Mouse (Mus musculus) liver, adult 2 months (tissue): ENCODE measurements around the gene Btk. TPM values are rescaled to one million over a fixed set of nuclear protein-coding genes. Genes with fewer than 3 reads are reported as not detected.

Experiments used
- DNase-seq: peaks from one replicate; pipeline ENCODE4 v3.0.0-alpha.2; 2011; ENCODE audit warnings: low read depth, low spot score; ENCODE audit errors: extremely low read depth
- H3K27ac ChIP-seq: fragments of 200-500 bp; replicated peaks from 2 replicates; pipeline ENCODE4 v1.5.1; 2012; ENCODE audit warnings: low read depth, mild to moderate bottlenecking, control low read depth, inconsistent platforms, low read length; ENCODE audit not compliant: insufficient read depth
- H3K27me3 ChIP-seq: fragments of 200-500 bp; 2 replicates; pipeline ENCODE4 v1.6.1; 2012; ENCODE audit warnings: mild to moderate bottlenecking, moderate library complexity, low read length, inconsistent platforms; ENCODE audit not compliant: control insufficient read depth, insufficient read depth
- H3K36me3 ChIP-seq: fragments of 200-500 bp; 2 replicates; pipeline ENCODE4 v1.6.1; 2012; ENCODE audit warnings: low read length, inconsistent platforms; ENCODE audit not compliant: control insufficient read depth, insufficient read depth
- H3K4me1 ChIP-seq: fragments of 200-500 bp; 2 replicates; pipeline ENCODE4 v1.6.1; 2011; ENCODE audit warnings: low read length; ENCODE audit not compliant: control insufficient read depth, insufficient read depth
- H3K4me3 ChIP-seq: fragments of 200-500 bp; 2 replicates; pipeline ENCODE4 v1.5.1; 2011; ENCODE audit warnings: low read depth, mild to moderate bottlenecking, control low read depth, low read length, moderate library complexity; ENCODE audit not compliant: insufficient read depth
- H3K79me2 ChIP-seq: fragments of 200-500 bp; 2 replicates; pipeline ENCODE4 v1.6.1; 2012; ENCODE audit warnings: inconsistent platforms, mild to moderate bottlenecking, low read length, moderate library complexity; ENCODE audit not compliant: control insufficient read depth, insufficient read depth
- H3K9ac ChIP-seq: fragments of 200-500 bp; 2 replicates; pipeline ENCODE4 v1.6.1; 2012; ENCODE audit warnings: low read depth, mild to moderate bottlenecking, control low read depth, inconsistent platforms, low read length
- CTCF ChIP-seq: fragments of 200-500 bp; IDR thresholded peaks from 2 replicates; pipeline ENCODE4 v1.5.1; 2011; ENCODE audit warnings: low read depth, low read length, control low read depth
- POLR2A ChIP-seq: fragments of 200-500 bp; IDR thresholded peaks from 2 replicates; pipeline ENCODE4 v1.6.1; 2011; ENCODE audit warnings: low read length, control low read depth; ENCODE audit not compliant: insufficient read depth; ENCODE audit errors: extremely low read depth
- WGBS: fragments of 180-500 bp; shearing (Covaris S2); methylation state at CpG from one replicate; pipeline ENCODE4 v1.1.7; 2018; 5-methylcytosine and 5-hydroxymethylcytosine counted together
- polyA plus RNA-seq: library from polyadenylated mRNA; depleted of rRNA; stranded (reverse); fragments of >200 nt; gene quantifications from 2 replicates; pipeline ENCODE4 v1.2.3, GENCODE M21; 2012
- total RNA-seq: library from RNA; depleted of rRNA; stranded (reverse); fragments of >200 nt; gene quantifications from 2 replicates; pipeline ENCODE4 v1.2.3, GENCODE M21; 2014

The Btk gene
- total and polyA plus RNA-seq, 2 experiments = 0.35 to 0.83 TPM

GRCm38 (mm10) chrX:134577896-134578295 lies 5.5 kb downstream of the Btk start:
- DNase-seq = no peak

DNA sequence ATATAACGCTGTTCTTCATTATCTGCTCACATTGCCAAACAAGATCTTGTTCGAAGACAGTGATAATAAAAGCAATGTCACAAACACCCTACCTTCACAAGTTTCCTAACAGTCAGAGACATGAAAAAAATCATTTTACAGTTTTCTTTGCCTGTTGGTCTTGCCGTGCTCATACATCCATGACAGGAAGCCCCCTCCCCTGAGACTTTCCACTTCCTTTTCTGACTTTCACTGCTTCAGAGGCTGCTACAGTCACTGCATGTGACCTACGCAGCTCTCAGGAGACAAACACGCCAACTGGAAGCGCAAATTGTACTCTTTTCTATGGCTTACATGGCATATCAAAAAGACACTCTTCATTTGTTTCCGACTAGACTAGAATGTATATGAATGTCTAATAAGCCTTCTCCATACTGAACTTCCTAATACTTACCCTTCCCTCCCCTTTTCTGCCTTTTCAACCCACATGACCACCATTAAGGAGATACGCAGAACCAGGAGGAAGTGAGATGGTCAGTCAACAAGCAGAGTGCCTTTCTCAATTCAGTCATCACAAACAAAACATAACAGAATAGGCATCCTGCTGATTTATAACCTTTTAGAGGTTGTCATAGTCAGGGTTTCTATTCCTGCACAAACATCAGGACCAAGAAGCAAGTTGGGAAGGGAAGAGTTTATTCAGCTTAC lies 16.7 kb downstream of the Btk start:
- 80% methylated on average over 8 of the region's 8 CpGs for WGBS
- H3K4me3 ChIP-seq = no peak overlapping the region
- no peaks in the 10 kb centered on the region for H3K27me3 ChIP-seq
- TF ChIP-seq CTCF = no peak
- no peak for TF ChIP-seq POLR2A
- H3K9ac ChIP-seq = no peak overlapping the region
- DNase-seq = no peak
- no peaks in the 10 kb centered on the region for H3K79me2 ChIP-seq
- H3K36me3 ChIP-seq = no peaks in the 10 kb centered on the region
- no peaks in the 10 kb centered on the region for H3K4me1 ChIP-seq
- no peak overlapping the region for H3K27ac ChIP-seq

More at GRCm38 (mm10) chrX:134577896-134578295, 5.5 kb downstream of the Btk start:
- TF ChIP-seq POLR2A (no peak), CTCF (no peak)
- no peak overlapping the region for H3K4me3 ChIP-seq
- H3K27me3 ChIP-seq = no peaks in the 10 kb centered on the region
- WGBS = 84% methylated on average over 4 of the region's 4 CpGs
- no peak overlapping the region for H3K27ac ChIP-seq
- no peaks in the 10 kb centered on the region for H3K79me2 ChIP-seq
- no peak overlapping the region for H3K9ac ChIP-seq
- no peaks in the 10 kb centered on the region for H3K4me1 ChIP-seq
- no peaks in the 10 kb centered on the region for H3K36me3 ChIP-seq

GRCm38 (mm10) chrX:134564326-134564725 lies 19.0 kb downstream of the Btk start:
- DNase-seq = no peak
- Histone ChIP-seq H3K27me3 (no peaks in the 10 kb centered on the region), H3K4me3 (no peak overlapping the region), H3K27ac (no peak overlapping the region), H3K9ac (no peak overlapping the region), H3K79me2 (no peaks in the 10 kb centered on the region), H3K4me1 (no peaks in the 10 kb centered on the region), H3K36me3 (no peaks in the 10 kb centered on the region)
- WGBS = 76% methylated on average over 4 of the region's 4 CpGs
- TF ChIP-seq CTCF = no peak
- TF ChIP-seq POLR2A = no peak

GRCm38 (mm10) chrX:134554425-134554824 lies 28.9 kb downstream of the Btk start:
- Histone ChIP-seq H3K79me2 (no peaks in the 10 kb centered on the region), H3K36me3 (no peaks in the 10 kb centered on the region), H3K9ac (no peak overlapping the region), H3K27me3 (no peaks in the 10 kb centered on the region), H3K4me3 (no peak overlapping the region), H3K27ac (peak overlapping the region; percentile 16; the same call in 1 of the 2 replicates), H3K4me1 (peaks cover 3% of the 10 kb centered on the region)
- TF ChIP-seq CTCF (no peak), POLR2A (no peak)
- DNase-seq = peak; percentile 40
- WGBS = 38% methylated on average over 6 of the region's 6 CpGs

DNA sequence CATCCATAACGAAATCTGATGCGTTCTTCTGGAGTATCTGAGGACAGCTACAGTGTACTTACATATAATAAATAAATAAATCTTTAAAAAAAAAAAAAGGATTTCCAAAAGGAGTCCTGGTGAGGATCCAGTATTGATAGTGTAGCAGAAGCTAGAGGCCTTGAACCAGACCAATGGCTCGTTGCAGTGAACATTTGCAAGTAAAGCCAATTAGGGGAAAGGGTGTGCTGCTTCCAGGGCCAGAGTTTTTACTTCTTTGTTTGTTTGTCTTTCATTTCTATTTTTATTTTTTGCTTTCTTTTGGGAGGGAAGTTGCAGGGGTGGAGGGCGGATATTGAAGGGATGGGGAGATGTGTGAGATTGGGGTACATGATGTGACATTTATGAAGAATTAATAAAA lies 30.0 kb downstream of the Btk start:
- no peak overlapping the region for H3K4me3 ChIP-seq
- peaks cover 3% of the 10 kb centered on the region for H3K4me1 ChIP-seq
- WGBS = 40% methylated on average over 4 of the region's 4 CpGs
- 0 out of 2 replicates have a peak overlapping the region, but pooled peaks have one; percentile 36 for H3K27ac ChIP-seq
- TF ChIP-seq POLR2A = no peak
- no peak for TF ChIP-seq CTCF
- DNase-seq = peak; percentile 72
- H3K36me3 ChIP-seq = no peaks in the 10 kb centered on the region
- H3K9ac ChIP-seq = no peak overlapping the region
- no peaks in the 10 kb centered on the region for H3K27me3 ChIP-seq
- H3K79me2 ChIP-seq = no peaks in the 10 kb centered on the region

GRCm38 (mm10) chrX:134550903-134551302 lies 32.5 kb downstream of the Btk start:
- Histone ChIP-seq H3K36me3 (no peaks in the 10 kb centered on the region), H3K27ac (no peak overlapping the region), H3K27me3 (no peaks in the 10 kb centered on the region), H3K4me3 (no peak overlapping the region), H3K79me2 (no peaks in the 10 kb centered on the region), H3K4me1 (peaks cover 3% of the 10 kb centered on the region), H3K9ac (no peak overlapping the region)
- TF ChIP-seq POLR2A (no peak), CTCF (peak; percentile 16; the same call in 1 of the 2 replicates)
- DNase-seq = peak; percentile 41
- 13% methylated on average over 5 of the region's 5 CpGs for WGBS
